Mouse (Mus musculus): Measurements from ENCODE around the gene Csnk1e.

DNA sequence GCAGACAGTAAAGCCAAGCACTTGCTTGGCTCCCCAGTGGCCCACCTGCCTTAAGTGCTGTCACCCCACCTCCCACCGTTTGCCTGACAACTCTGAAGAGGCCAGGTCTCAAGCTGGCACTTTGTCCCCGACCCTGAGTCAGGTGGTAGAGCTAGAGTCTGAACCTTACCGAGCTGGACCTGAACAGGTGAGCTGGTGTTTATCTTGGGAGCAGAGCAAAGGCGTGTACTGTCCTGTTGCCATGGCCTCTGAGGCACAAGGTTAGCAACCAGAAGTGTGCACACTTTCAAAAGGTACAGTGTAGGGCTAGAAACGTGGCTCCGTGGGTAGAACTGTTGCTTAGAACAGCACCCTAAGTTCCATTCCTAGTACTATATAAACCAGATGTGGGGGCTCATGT is 67.2 kb downstream of the Csnk1e start:
- no peak for TF ChIP-seq CHD2 (IDR thresholded peaks at IDR 0.05; ENCODE audit: low read length)
- TF ChIP-seq IRF4 (IDR thresholded peaks at IDR 0.05; ENCODE audit: low read depth, low read length) = no peak
- TF ChIP-seq POLR2A (IDR thresholded peaks at IDR 0.05; ENCODE audit: low read depth, low read length) = no peak
- TF ChIP-seq UBTF (IDR thresholded peaks at IDR 0.05; ENCODE audit: low read depth, low read length) = no peak
- no peak for TF ChIP-seq CTCF (conservative IDR thresholded peaks at IDR 0.05 in 1 of 2, IDR thresholded peaks at IDR 0.05 in 1 of 2; ENCODE audit: low read depth in 2 of 2, low read length in 2 of 2)
- no peak for TF ChIP-seq ELF1 (IDR thresholded peaks at IDR 0.05; ENCODE audit: low read depth, low read length)
- TF ChIP-seq PAX5 (IDR thresholded peaks at IDR 0.05; ENCODE audit: low read length) = no peak
- no peak for TF ChIP-seq MAX (IDR thresholded peaks at IDR 0.05; ENCODE audit: low read length)
